Mouse (Mus musculus) thymus, postnatal 4 days (tissue): ENCODE data around the gene 9130213A22Rik.
"Not testable (repeated sequence)": the region's sequence is repeated elsewhere in the genome, so short reads cannot be mapped to it uniquely, and the experiment has no call there.

ENCODE experiments used
- DNase-seq: peaks from one replicate; pipeline ENCODE4 v3.0.0; 2021

9130213A22Rik gene

GRCm38 (mm10) chr11:69105227-69105626, 17.2 kb downstream of the 9130213A22Rik start:
- DNase-seq: no peak

- DNase-seq: peak; percentile 4
These were observed 17.9 kb downstream of the 9130213A22Rik start for GRCm38 (mm10) chr11:69104487-69104886.

GRCm38 (mm10) chr11:69103531-69104435, 18.6 kb downstream of the 9130213A22Rik start:
- peak; percentile 7 for DNase-seq

GRCm38 (mm10) chr11:69103121-69103520, 19.3 kb downstream of the 9130213A22Rik start:
- DNase-seq: peak; percentile 7

GRCm38 (mm10) chr11:69102403-69102725, 20.0 kb downstream of the 9130213A22Rik start:
- DNase-seq: peak; percentile 8

- DNase-seq: peak; percentile 6
These were observed 20.6 kb downstream of the 9130213A22Rik start for GRCm38 (mm10) chr11:69101604-69102402.

- DNase-seq: peak; percentile 24
These were observed 21.6 kb downstream of the 9130213A22Rik start for GRCm38 (mm10) chr11:69100639-69101360.

GRCm38 (mm10) chr11:69099915-69100345, 22.5 kb downstream of the 9130213A22Rik start:
- DNase-seq: peak; percentile 92

GRCm38 (mm10) chr11:69099177-69099914, 23.0 kb downstream of the 9130213A22Rik start:
- no peak for DNase-seq

- peak; percentile 89 for DNase-seq
These were observed 23.7 kb downstream of the 9130213A22Rik start for GRCm38 (mm10) chr11:69098762-69099091.

- no peak for DNase-seq
These were observed 24.2 kb downstream of the 9130213A22Rik start for GRCm38 (mm10) chr11:69098039-69098761.

- DNase-seq: peak; percentile 89
These were observed 25.1 kb downstream of the 9130213A22Rik start for GRCm38 (mm10) chr11:69096987-69097900.

- no peak for DNase-seq
These were observed 25.9 kb downstream of the 9130213A22Rik start for GRCm38 (mm10) chr11:69096360-69096986.

- peak; percentile 47 for DNase-seq
These were observed 26.7 kb downstream of the 9130213A22Rik start for GRCm38 (mm10) chr11:69095511-69096231.

- DNase-seq: peak; percentile 96
These were observed 27.5 kb downstream of the 9130213A22Rik start, which contains the start of gene Per1 for GRCm38 (mm10) chr11:69094697-69095429. TSS of gene Per1 (plus strand) at chr11:69095217.

- not testable (repeated sequence) for DNase-seq
These were observed 28.5 kb downstream of the 9130213A22Rik start for GRCm38 (mm10) chr11:69093856-69094255.

- DNase-seq: no peak
These were observed 29.5 kb downstream of the 9130213A22Rik start for GRCm38 (mm10) chr11:69092871-69093270.

GRCm38 (mm10) chr11:69092386-69092751, 30.0 kb downstream of the 9130213A22Rik start:
- DNase-seq: peak; percentile 95
